Mouse (Mus musculus): ENCODE measurements around the gene Gramd1c. TPM values are rescaled to one million over a fixed set of nuclear protein-coding genes. Genes with fewer than 3 reads are reported as not detected.

Gene Gramd1c
- polyA plus RNA-seq, 1 experiment, result 0.39 TPM

DNA sequence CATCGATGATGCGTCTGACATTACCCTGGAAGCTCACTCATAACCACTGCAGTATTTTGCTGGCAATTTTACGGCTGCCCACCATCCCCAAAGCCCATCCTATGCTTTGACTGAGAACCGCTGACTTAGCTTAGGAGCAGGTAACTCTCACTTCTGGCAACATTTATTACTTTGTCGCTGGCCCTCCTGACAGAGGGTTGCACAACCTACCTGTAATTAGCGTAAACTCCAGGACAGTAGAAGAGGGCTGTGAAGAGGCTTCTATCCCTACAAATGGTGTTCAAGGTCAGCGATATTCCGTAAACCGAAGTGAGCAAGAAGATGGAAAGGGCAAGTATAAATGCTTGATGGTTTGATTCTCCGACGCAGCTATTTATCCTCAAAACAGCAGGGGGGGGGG lies 92.0 kb downstream of the Gramd1c start:
- no peak overlapping the region for H3K4me3 ChIP-seq (ENCODE audit: insufficient read depth, low read length)
- peaks cover 12% of the 10 kb centered on the region for H3K4me1 ChIP-seq (ENCODE audit: control insufficient read depth, insufficient read depth, low read length)
- H3K27ac ChIP-seq (ENCODE audit: insufficient read depth, low read depth, low read length), result no peak overlapping the region
- TF ChIP-seq POLR2A (IDR thresholded peaks at IDR 0.05; ENCODE audit: borderline replicate concordance, low read depth, low read length) (no peak), CTCF (IDR thresholded peaks at IDR 0.05; ENCODE audit: low read depth, low read length) (no peak)

DNA sequence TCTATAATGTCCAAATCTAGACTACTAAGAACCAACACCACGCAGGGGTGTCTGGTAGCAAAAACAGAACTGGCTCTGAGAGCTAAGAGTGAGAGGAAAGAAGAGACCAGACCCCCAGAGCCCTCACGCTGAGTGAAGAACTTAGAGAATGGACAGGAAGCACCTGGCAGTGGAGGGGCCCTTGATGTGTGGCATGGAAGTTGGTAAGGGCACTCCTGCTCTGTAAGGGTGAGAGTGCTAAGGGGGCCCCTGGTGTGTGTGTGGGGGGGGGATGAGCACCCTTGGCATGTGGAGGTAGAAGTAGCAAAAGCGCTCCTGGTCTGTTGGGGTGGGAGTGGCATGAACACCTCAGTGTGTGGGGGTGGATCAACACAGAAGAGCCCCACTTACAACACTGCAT lies 92.7 kb downstream of the Gramd1c start:
- peaks cover 17% of the 10 kb centered on the region for H3K4me1 ChIP-seq (ENCODE audit: control insufficient read depth, insufficient read depth, low read length)
- no peak overlapping the region for H3K4me3 ChIP-seq (ENCODE audit: insufficient read depth, low read length)
- TF ChIP-seq POLR2A (IDR thresholded peaks at IDR 0.05; ENCODE audit: borderline replicate concordance, low read depth, low read length) (no peak), CTCF (IDR thresholded peaks at IDR 0.05; ENCODE audit: low read depth, low read length) (no peak)
- no peak overlapping the region for H3K27ac ChIP-seq (ENCODE audit: insufficient read depth, low read depth, low read length)

DNA sequence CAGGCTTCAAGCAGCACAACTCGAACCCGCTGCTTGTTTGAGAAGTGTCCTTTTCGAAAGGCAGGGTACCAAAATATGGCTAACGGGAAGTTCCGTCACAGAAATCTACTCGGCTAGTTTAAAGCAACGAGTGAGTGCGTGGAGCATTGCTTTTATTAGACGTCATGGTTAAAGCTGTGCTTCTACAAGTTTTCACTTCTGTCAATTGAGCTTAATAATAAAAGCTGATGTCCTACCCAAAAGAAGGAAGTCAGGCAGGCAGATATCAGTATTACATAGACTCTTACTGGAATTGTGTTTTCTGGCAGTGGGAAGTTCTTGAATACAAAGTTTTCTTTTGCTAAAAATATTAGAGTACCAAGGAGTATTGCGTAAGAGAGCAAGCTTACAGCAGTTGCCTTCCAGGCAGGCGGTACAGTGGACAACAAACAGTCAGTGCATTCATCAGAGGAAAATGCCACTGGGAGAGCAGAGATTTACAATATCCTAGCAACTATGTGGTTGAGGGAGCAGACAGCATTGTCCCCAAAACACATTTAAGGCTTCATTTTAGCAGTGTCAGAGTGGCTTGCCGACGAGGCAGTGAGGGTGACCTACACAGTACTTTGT lies 97.3 kb downstream of the Gramd1c start:
- Histone ChIP-seq H3K4me1 (ENCODE audit: control insufficient read depth, insufficient read depth, low read length) (peaks cover 23% of the 10 kb centered on the region), H3K27ac (ENCODE audit: insufficient read depth, low read depth, low read length) (peak overlapping the region; percentile 85), H3K4me3 (ENCODE audit: insufficient read depth, low read length) (peak overlapping the region; percentile 7; the same call in 1 of the 2 replicates)
- TF ChIP-seq CTCF (IDR thresholded peaks at IDR 0.05; ENCODE audit: low read depth, low read length) (no peak), POLR2A (IDR thresholded peaks at IDR 0.05; ENCODE audit: borderline replicate concordance, low read depth, low read length) (no peak)

DNA sequence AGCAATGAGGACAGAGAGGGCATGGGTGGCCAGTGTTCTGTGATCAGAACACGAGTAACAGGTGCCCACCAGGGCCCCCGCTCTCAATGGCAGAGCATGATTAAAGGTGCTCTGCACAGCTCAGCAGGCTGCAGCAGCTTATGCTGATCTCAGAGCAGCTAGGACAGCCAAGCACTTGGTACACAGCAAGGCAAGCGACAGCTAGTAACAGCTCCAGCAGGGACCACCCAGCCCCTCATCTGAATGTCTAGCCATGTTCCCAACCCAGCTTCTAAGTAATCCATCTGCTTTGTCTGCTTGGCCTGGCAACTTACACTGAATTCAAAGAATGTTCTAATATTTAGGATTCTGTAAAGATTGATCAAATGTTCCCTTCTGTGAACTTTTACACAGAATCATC lies 99.4 kb downstream of the Gramd1c start:
- no peak for TF ChIP-seq CTCF (IDR thresholded peaks at IDR 0.05; ENCODE audit: low read depth, low read length)
- TF ChIP-seq POLR2A (IDR thresholded peaks at IDR 0.05; ENCODE audit: borderline replicate concordance, low read depth, low read length), result no peak
- Histone ChIP-seq H3K27ac (ENCODE audit: insufficient read depth, low read depth, low read length) (no peak overlapping the region), H3K4me3 (ENCODE audit: insufficient read depth, low read length) (no peak overlapping the region), H3K4me1 (ENCODE audit: control insufficient read depth, insufficient read depth, low read length) (peaks cover 23% of the 10 kb centered on the region)

DNA sequence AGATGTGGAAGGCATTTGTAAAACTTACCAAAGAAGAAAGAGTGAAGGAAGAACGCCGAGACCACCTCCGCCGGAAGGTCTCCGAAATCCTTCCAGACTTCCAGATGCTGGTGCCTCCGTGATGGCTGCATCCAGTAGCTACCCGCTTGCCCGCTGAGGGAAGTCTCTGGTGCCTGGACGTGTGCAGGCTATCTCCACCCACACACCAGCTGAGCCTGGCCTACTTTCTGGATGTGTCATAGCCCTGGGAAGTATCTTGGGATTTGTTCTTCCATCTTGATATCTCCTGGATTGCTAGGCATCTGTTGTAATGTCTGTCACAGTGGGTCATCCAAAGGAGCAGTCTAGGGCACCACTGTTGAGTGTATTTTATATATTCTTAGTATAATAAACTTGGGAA lies 99.9 kb downstream of the Gramd1c start:
- no peak overlapping the region for H3K27ac ChIP-seq (ENCODE audit: insufficient read depth, low read depth, low read length)
- H3K4me3 ChIP-seq (ENCODE audit: insufficient read depth, low read length), result no peak overlapping the region
- no peak for TF ChIP-seq POLR2A (IDR thresholded peaks at IDR 0.05; ENCODE audit: borderline replicate concordance, low read depth, low read length)
- no peak for TF ChIP-seq CTCF (IDR thresholded peaks at IDR 0.05; ENCODE audit: low read depth, low read length)
- H3K4me1 ChIP-seq (ENCODE audit: control insufficient read depth, insufficient read depth, low read length), result peaks cover 23% of the 10 kb centered on the region

DNA sequence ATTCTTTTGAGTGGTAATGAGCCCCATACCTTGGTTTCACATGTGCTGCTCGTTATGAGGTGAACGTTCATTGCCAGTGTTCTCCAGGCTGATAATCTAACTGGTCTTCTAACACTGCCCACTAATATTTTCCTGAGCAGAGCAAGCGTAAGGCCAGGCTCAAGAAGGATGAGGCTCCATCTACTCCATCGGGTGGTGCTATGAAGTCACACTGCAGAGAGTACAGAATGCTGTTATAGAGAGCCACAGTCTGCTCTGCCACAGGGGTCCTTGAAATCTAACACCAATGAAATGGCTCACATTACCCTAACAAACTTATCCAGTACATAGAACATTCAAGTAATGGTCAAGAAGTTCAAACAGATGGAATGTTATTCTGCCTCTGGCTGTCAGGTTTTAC lies 105.1 kb downstream of the Gramd1c start:
- H3K4me3 ChIP-seq (ENCODE audit: insufficient read depth, low read length), result no peak overlapping the region
- TF ChIP-seq POLR2A (IDR thresholded peaks at IDR 0.05; ENCODE audit: borderline replicate concordance, low read depth, low read length), result no peak
- H3K4me1 ChIP-seq (ENCODE audit: control insufficient read depth, insufficient read depth, low read length), result no peaks in the 10 kb centered on the region
- no peak overlapping the region for H3K27ac ChIP-seq (ENCODE audit: insufficient read depth, low read depth, low read length)

DNA sequence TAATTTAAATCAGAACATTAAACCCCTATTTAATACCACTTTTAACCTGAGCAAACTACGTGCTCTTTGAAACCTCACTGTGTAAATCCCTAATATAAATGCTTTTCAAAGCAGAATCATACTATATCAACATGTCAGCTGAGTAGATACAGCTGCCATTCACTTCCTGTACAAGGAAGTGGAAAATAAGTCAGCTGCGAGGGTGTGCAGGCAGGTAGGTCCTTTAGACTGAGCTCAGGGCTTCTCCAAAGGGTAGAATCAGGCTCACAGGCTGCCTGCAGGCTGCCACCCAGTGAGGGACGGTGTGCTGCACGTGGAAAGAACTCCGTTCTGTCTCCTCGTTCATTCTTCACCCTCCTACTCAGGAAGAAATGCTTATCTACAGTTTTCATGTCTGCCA lies 108.2 kb downstream of the Gramd1c start:
- no peak for TF ChIP-seq CTCF (IDR thresholded peaks at IDR 0.05; ENCODE audit: low read depth, low read length)
- TF ChIP-seq POLR2A (IDR thresholded peaks at IDR 0.05; ENCODE audit: borderline replicate concordance, low read depth, low read length), result no peak
- H3K4me3 ChIP-seq (ENCODE audit: insufficient read depth, low read length), result no peak overlapping the region
- no peak overlapping the region for H3K27ac ChIP-seq (ENCODE audit: insufficient read depth, low read depth, low read length)
- peaks cover 14% of the 10 kb centered on the region for H3K4me1 ChIP-seq (ENCODE audit: control insufficient read depth, insufficient read depth, low read length)

DNA sequence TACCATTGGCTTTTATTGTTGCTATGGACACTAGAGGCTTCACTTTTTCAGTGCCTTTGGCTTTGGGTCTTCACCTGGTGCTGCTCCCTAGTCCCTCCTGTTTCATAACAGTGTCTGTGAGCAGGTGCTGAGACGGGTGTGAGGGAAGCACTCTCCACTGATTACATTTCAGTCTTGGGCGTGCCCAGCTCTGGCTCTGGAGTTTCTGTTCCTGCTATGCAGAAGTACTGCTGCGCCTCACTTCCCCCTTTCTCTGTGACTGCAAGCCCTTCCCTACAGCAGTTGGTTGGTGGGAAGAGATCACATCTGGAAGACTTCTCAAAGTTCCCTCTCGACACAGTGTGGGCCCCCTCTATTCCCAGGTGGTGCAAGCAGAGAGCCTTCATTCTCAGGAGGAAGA lies 111.6 kb downstream of the Gramd1c start:
- peaks cover 19% of the 10 kb centered on the region for H3K4me1 ChIP-seq (ENCODE audit: control insufficient read depth, insufficient read depth, low read length)
- no peak for TF ChIP-seq CTCF (IDR thresholded peaks at IDR 0.05; ENCODE audit: low read depth, low read length)
- no peak for TF ChIP-seq POLR2A (IDR thresholded peaks at IDR 0.05; ENCODE audit: borderline replicate concordance, low read depth, low read length)
- peak overlapping the region; percentile 42 for H3K27ac ChIP-seq (ENCODE audit: insufficient read depth, low read depth, low read length)
- no peak overlapping the region for H3K4me3 ChIP-seq (ENCODE audit: insufficient read depth, low read length)

DNA sequence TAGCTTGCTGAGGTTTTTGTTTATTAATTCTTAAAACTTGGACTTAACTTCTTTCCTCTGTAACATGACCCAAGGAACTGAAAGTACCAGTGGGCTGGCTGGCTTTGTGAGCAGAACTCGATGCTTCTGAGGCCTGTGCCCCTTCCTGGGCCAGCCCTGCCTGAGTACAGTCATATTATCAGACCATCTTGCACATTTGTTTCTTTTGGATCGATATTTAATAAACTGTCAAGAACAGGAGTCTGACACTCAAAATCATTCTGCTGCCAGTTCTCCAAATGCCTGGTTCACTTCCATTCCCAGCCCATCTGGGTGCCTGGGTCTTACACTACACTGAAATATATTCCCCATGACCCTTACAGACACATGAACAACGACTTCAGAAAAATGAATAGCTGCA lies 117.3 kb downstream of the Gramd1c start:
- TF ChIP-seq POLR2A (IDR thresholded peaks at IDR 0.05; ENCODE audit: borderline replicate concordance, low read depth, low read length) (no peak), CTCF (IDR thresholded peaks at IDR 0.05; ENCODE audit: low read depth, low read length) (no peak)
- peaks cover 6% of the 10 kb centered on the region for H3K4me1 ChIP-seq (ENCODE audit: control insufficient read depth, insufficient read depth, low read length)
- H3K27ac ChIP-seq (ENCODE audit: insufficient read depth, low read depth, low read length), result no peak overlapping the region
- H3K4me3 ChIP-seq (ENCODE audit: insufficient read depth, low read length), result no peak overlapping the region

DNA sequence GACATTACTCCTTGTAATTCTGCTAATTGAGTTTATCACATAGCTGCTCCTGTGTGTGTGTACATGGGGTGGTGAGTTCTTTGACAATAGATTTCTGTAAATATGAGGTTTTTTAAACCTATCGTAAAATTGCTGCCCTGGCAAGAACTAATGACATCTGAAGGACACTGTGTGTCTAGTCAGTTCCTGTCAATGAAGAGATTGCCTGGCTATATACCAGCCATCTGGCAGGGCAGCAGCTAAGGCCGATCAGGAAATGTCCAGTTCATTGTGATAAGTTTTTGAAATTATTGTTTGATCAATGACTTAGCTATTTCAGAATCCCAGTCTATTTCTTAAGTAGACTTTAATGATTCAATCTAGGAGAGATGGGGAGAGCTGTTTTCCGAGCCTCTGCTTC lies 117.8 kb downstream of the Gramd1c start:
- H3K4me1 ChIP-seq (ENCODE audit: control insufficient read depth, insufficient read depth, low read length), result peaks cover 6% of the 10 kb centered on the region
- TF ChIP-seq CTCF (IDR thresholded peaks at IDR 0.05; ENCODE audit: low read depth, low read length) (no peak), POLR2A (IDR thresholded peaks at IDR 0.05; ENCODE audit: borderline replicate concordance, low read depth, low read length) (no peak)
- no peak overlapping the region for H3K27ac ChIP-seq (ENCODE audit: insufficient read depth, low read depth, low read length)
- H3K4me3 ChIP-seq (ENCODE audit: insufficient read depth, low read length), result no peak overlapping the region

DNA sequence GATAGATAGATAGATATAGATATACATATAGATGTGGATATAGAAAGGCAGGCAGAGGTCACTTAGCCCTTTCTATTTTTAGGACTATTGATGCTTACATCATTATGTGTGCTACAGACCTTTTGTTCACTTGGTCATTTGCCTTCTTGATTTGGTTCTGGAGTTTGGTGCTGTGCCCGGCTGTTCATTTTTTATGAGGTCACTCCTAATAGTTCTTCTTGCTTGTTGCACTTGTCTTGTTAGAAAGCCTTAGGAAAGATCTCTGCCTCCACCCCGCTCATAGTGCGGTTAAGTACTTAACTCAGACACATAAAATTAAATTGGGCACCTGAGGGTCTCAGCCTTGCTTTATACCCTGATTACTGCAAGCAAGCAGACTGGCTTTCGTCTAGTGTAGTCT lies 122.3 kb downstream of the Gramd1c start:
- no peak for TF ChIP-seq CTCF (IDR thresholded peaks at IDR 0.05; ENCODE audit: low read depth, low read length)
- TF ChIP-seq POLR2A (IDR thresholded peaks at IDR 0.05; ENCODE audit: borderline replicate concordance, low read depth, low read length), result no peak
- Histone ChIP-seq H3K4me1 (ENCODE audit: control insufficient read depth, insufficient read depth, low read length) (no peaks in the 10 kb centered on the region), H3K4me3 (ENCODE audit: insufficient read depth, low read length) (no peak overlapping the region), H3K27ac (ENCODE audit: insufficient read depth, low read depth, low read length) (no peak overlapping the region)
